Mouse (Mus musculus) embryonic facial prominence, embryonic 12.5 days (tissue): ENCODE measurements around the gene Gm11639. TPM values are rescaled to one million over a fixed set of nuclear protein-coding genes. Genes with fewer than 3 reads are reported as not detected.

Experiments used
- ATAC-seq: fragments of 200-750 bp; cut with Nextera tagmentation; 2 replicates; pipeline ENCODE4 v1.8.0; 2017; ENCODE audit not compliant: insufficient number of reproducible peaks, insufficient read depth, low FRiP score, low TSS enrichment
- H3K27ac ChIP-seq: fragments of 300-500 bp; sonication (generic); 2 replicates; pipeline ENCODE4 v1.5.1; 2016; ENCODE audit warnings: mild to moderate bottlenecking
- H3K27me3 ChIP-seq: fragments of 300-500 bp; sonication (generic); 2 replicates; pipeline ENCODE4 v1.6.1; 2016; ENCODE audit warnings: mild to moderate bottlenecking, moderate library complexity
- H3K36me3 ChIP-seq: fragments of 300-500 bp; sonication (generic); 2 replicates; pipeline ENCODE4 v1.6.1; 2016; ENCODE audit warnings: mild to moderate bottlenecking
- H3K4me1 ChIP-seq: fragments of 300-500 bp; sonication (generic); 2 replicates; pipeline ENCODE4 v1.6.1; 2016
- H3K4me2 ChIP-seq: fragments of 300-500 bp; sonication (generic); replicated peaks from 2 replicates; pipeline ENCODE4 v1.6.1; 2016; ENCODE audit warnings: mild to moderate bottlenecking, moderate library complexity
- H3K4me3 ChIP-seq: fragments of 300-500 bp; sonication (generic); 2 replicates; pipeline ENCODE4 v1.5.1; 2016; ENCODE audit warnings: mild to moderate bottlenecking
- H3K9ac ChIP-seq: fragments of 300-500 bp; sonication (generic); 2 replicates; pipeline ENCODE4 v1.6.1; 2016; ENCODE audit warnings: mild to moderate bottlenecking, moderate library complexity
- H3K9me3 ChIP-seq: fragments of 300-500 bp; sonication (generic); 2 replicates; pipeline ENCODE4 v1.6.1; 2016; ENCODE audit warnings: mild to moderate bottlenecking, moderate library complexity
- WGBS: fragments of 180-500 bp; shearing (Covaris S2); methylation state at CpG from one replicate; pipeline ENCODE4 v1.1.7; 2016; 5-methylcytosine and 5-hydroxymethylcytosine counted together
- polyA plus RNA-seq: library from polyadenylated mRNA; unstranded; fragments of >200 nt; fragmentation: Nextera tagmentation; extraction: Ambion mirVana; gene quantifications from 2 replicates; pipeline ENCODE4 v1.2.1, GENCODE M21; 2016

Gm11639 gene
- polyA plus RNA-seq, 1 experiment from 2014 or later: 0.03 TPM

GRCm38 (mm10) chr11:105159673-105160360 is 474.3 kb downstream of the Gm11639 start:
- Histone ChIP-seq H3K27me3 (no peaks in the 10 kb centered on the region), H3K4me3 (no peak overlapping the region), H3K4me2 (no peak overlapping the region), H3K9me3 (peaks cover 9% of the 10 kb centered on the region), H3K27ac (no peak overlapping the region), H3K9ac (no peak overlapping the region), H3K4me1 (peaks cover 10% of the 10 kb centered on the region), H3K36me3 (no peaks in the 10 kb centered on the region)
- no peak for ATAC-seq
- WGBS: 46% methylated on average over 6 of the region's 6 CpGs

- no peak for ATAC-seq
- Histone ChIP-seq H3K27ac (no peak overlapping the region), H3K4me3 (no peak overlapping the region), H3K27me3 (no peaks in the 10 kb centered on the region), H3K36me3 (no peaks in the 10 kb centered on the region), H3K9ac (no peak overlapping the region), H3K9me3 (peaks cover 24% of the 10 kb centered on the region), H3K4me1 (peaks cover under 1% of the 10 kb centered on the region; the same call in 1 of the 2 replicates), H3K4me2 (no peak overlapping the region)
- WGBS: 83% methylated on average over 2 of the region's 2 CpGs
Observed at GRCm38 (mm10) chr11:105161411-105161810, 475.9 kb downstream of the Gm11639 start.

GRCm38 (mm10) chr11:105164516-105165510 is 479.3 kb downstream of the Gm11639 start:
- H3K4me1 ChIP-seq: no peaks in the 10 kb centered on the region
- no peaks in the 10 kb centered on the region for H3K27me3 ChIP-seq
- WGBS: 84% methylated on average over 69 of the region's 69 CpGs
- no peak for ATAC-seq
- H3K36me3 ChIP-seq: no peaks in the 10 kb centered on the region
- no peak overlapping the region for H3K27ac ChIP-seq
- H3K9ac ChIP-seq: no peak overlapping the region
- H3K4me3 ChIP-seq: no peak overlapping the region
- H3K4me2 ChIP-seq: no peak overlapping the region
- peaks cover 24% of the 10 kb centered on the region for H3K9me3 ChIP-seq

GRCm38 (mm10) chr11:105166780-105167179 is 481.3 kb downstream of the Gm11639 start:
- ATAC-seq: no peak
- H3K9ac ChIP-seq: no peak overlapping the region
- 88% methylated on average over 10 of the region's 10 CpGs for WGBS

More at GRCm38 (mm10) chr11:105166780-105167179, 481.3 kb downstream of the Gm11639 start:
- no peak overlapping the region for H3K4me3 ChIP-seq
- no peak overlapping the region for H3K4me2 ChIP-seq
- peaks cover 24% of the 10 kb centered on the region for H3K9me3 ChIP-seq
- H3K27ac ChIP-seq: no peak overlapping the region
- no peaks in the 10 kb centered on the region for H3K36me3 ChIP-seq
- H3K27me3 ChIP-seq: no peaks in the 10 kb centered on the region
- H3K4me1 ChIP-seq: no peaks in the 10 kb centered on the region

Other genes starting within 250 kb of the Gm11639 start
- 29.7 and 33.3 TPM in 2 replicates for gene Kansl1, start 216.8 kb upstream of the Gm11639 start, polyA plus RNA-seq
- gene Cdc27, start 135.1 kb upstream of the Gm11639 start, polyA plus RNA-seq: 48.5 and 52.1 TPM in 2 replicates
- 25.6 and 35.4 TPM in 2 replicates for gene Myl4, start 135.0 kb upstream of the Gm11639 start, polyA plus RNA-seq
- gene Itgb3, start 77.7 kb upstream of the Gm11639 start, polyA plus RNA-seq: 3.7 TPM in 2 replicates